Mouse (Mus musculus) T-helper 2 cell (primary cell): ENCODE results near the gene Ankrd13a.

Experiments used
- in situ Hi-C: fragments of 300-600 bp; cut with MboI, MseI; formaldehyde crosslinking; loops from one replicate; pipeline ENCODE4 v1.15.1; 2025; ENCODE audit warnings: high pct_unique_total_duplicates

Gene Ankrd13a

GRCm38 (mm10) chr5:114766686-114767085, 7.8 kb upstream of the Ankrd13a start:
- in situ Hi-C loops = no loop called here

- in situ Hi-C loops = no loop called here
These were observed 7.3 kb upstream of the Ankrd13a start for GRCm38 (mm10) chr5:114767185-114767584.

- in situ Hi-C loops = no loop called here
These were observed 4.7 kb upstream of the Ankrd13a start for GRCm38 (mm10) chr5:114769786-114770185.

- in situ Hi-C loops = no loop called here
These were observed 2.7 kb upstream of the Ankrd13a start for GRCm38 (mm10) chr5:114771796-114772195.

- in situ Hi-C loops = no loop called here
These were observed 1.8 kb upstream of the Ankrd13a start for GRCm38 (mm10) chr5:114772456-114773203.

GRCm38 (mm10) chr5:114773211-114773710, 1.2 kb upstream of the Ankrd13a start:
- in situ Hi-C loops = no loop called here

GRCm38 (mm10) chr5:114773780-114774179, 697 bp upstream of the Ankrd13a start:
- in situ Hi-C loops = no loop called here

GRCm38 (mm10) chr5:114775056-114775979, 841 bp downstream of the Ankrd13a start, which contains the start of gene Git2:
Gene Git2, minus strand, starts transcription at chr5:114775517.
- in situ Hi-C loops = no loop called here

GRCm38 (mm10) chr5:114776174-114776573, 1.7 kb downstream of the Ankrd13a start:
- in situ Hi-C loops = no loop called here

GRCm38 (mm10) chr5:114779956-114780489, 5.5 kb downstream of the Ankrd13a start:
- in situ Hi-C loops = no loop called here

GRCm38 (mm10) chr5:114780912-114781311, 6.4 kb downstream of the Ankrd13a start:
- in situ Hi-C loops = no loop called here

GRCm38 (mm10) chr5:114782991-114783390, 8.5 kb downstream of the Ankrd13a start:
- in situ Hi-C loops = no loop called here

GRCm38 (mm10) chr5:114783405-114784163, 9.1 kb downstream of the Ankrd13a start:
- in situ Hi-C loops = no loop called here

GRCm38 (mm10) chr5:114784622-114785165, 10.2 kb downstream of the Ankrd13a start:
- in situ Hi-C loops = no loop called here

- in situ Hi-C loops = no loop called here
These were observed 10.7 kb downstream of the Ankrd13a start for GRCm38 (mm10) chr5:114785196-114785595.

- in situ Hi-C loops = no loop called here
These were observed 18.8 kb downstream of the Ankrd13a start for GRCm38 (mm10) chr5:114793317-114793716.

GRCm38 (mm10) chr5:114794609-114795008, 20.1 kb downstream of the Ankrd13a start:
- in situ Hi-C loops = no loop called here

- in situ Hi-C loops = no loop called here
These were observed 20.8 kb downstream of the Ankrd13a start for GRCm38 (mm10) chr5:114795231-114795630.

GRCm38 (mm10) chr5:114795653-114796052, 21.2 kb downstream of the Ankrd13a start:
- in situ Hi-C loops = no loop called here

- in situ Hi-C loops = no loop called here
These were observed 22.0 kb downstream of the Ankrd13a start for GRCm38 (mm10) chr5:114796299-114797012.
